Mouse (Mus musculus): Measurements from ENCODE around the gene G3bp2. TPM values are rescaled to one million over a fixed set of nuclear protein-coding genes. Genes with fewer than 3 reads are reported as not detected.

Gene G3bp2
- polyA plus RNA-seq, 1 experiment from 2014 or later: 192 TPM

- no peak for ATAC-seq (replicated peaks; ENCODE audit: low FRiP score, low TSS enrichment, low read depth)
- DNase-seq (ENCODE audit: low spot score): no peak
- no peak overlapping the region for H3K9ac ChIP-seq (ENCODE audit: low read length)
- H3K9me3 ChIP-seq (ENCODE audit: control insufficient read depth, low read length): no peaks in the 10 kb centered on the region
- H3K27ac ChIP-seq (ENCODE audit: low read depth): no peak overlapping the region
- 96% methylated on average over 3 of the region's 3 CpGs for WGBS
- no peaks in the 10 kb centered on the region for H3K27me3 ChIP-seq (replicated peaks; ENCODE audit: control insufficient read depth, insufficient read depth, low read length)
- peaks cover 6% of the 10 kb centered on the region; the same call in 1 of the 2 replicates for H3K4me1 ChIP-seq (replicated peaks; ENCODE audit: control insufficient read depth, insufficient read depth, low read length)
- no peak overlapping the region for H3K4me2 ChIP-seq (ENCODE audit: low read length)
- no peaks in the 10 kb centered on the region for H3K36me3 ChIP-seq (ENCODE audit: control insufficient read depth, insufficient read depth, low read length)
- H3K4me3 ChIP-seq (ENCODE audit: low read depth, low read length): no peak overlapping the region
Observed at GRCm38 (mm10) chr5:92125446-92125845, 41.9 kb upstream of the G3bp2 start.

- 77% methylated on average over 4 of the region's 4 CpGs for WGBS
- Histone ChIP-seq H3K9ac (ENCODE audit: low read length) (no peak overlapping the region), H3K27me3 (replicated peaks; ENCODE audit: control insufficient read depth, insufficient read depth, low read length) (no peaks in the 10 kb centered on the region), H3K4me3 (ENCODE audit: low read depth, low read length) (no peak overlapping the region), H3K36me3 (ENCODE audit: control insufficient read depth, insufficient read depth, low read length) (no peaks in the 10 kb centered on the region), H3K9me3 (ENCODE audit: control insufficient read depth, low read length) (no peaks in the 10 kb centered on the region), H3K4me1 (replicated peaks; ENCODE audit: control insufficient read depth, insufficient read depth, low read length) (no peaks in the 10 kb centered on the region), H3K27ac (ENCODE audit: low read depth) (no peak overlapping the region), H3K4me2 (ENCODE audit: low read length) (no peak overlapping the region)
- ATAC-seq (replicated peaks; ENCODE audit: low FRiP score, low TSS enrichment, low read depth): no peak
- DNase-seq (ENCODE audit: low spot score): no peak
Observed at GRCm38 (mm10) chr5:92121636-92122035, 38.1 kb upstream of the G3bp2 start.

GRCm38 (mm10) chr5:92117823-92118403, 34.4 kb upstream of the G3bp2 start:
- DNase-seq (ENCODE audit: low spot score) (peak; percentile 75), ATAC-seq (replicated peaks; ENCODE audit: low FRiP score, low TSS enrichment, low read depth) (peak; percentile 74)
- Histone ChIP-seq H3K27me3 (replicated peaks; ENCODE audit: control insufficient read depth, insufficient read depth, low read length) (no peaks in the 10 kb centered on the region), H3K36me3 (ENCODE audit: control insufficient read depth, insufficient read depth, low read length) (no peaks in the 10 kb centered on the region), H3K4me2 (ENCODE audit: low read length) (no peak overlapping the region), H3K4me3 (ENCODE audit: low read depth, low read length) (no peak overlapping the region), H3K9me3 (ENCODE audit: control insufficient read depth, low read length) (no peaks in the 10 kb centered on the region), H3K4me1 (replicated peaks; ENCODE audit: control insufficient read depth, insufficient read depth, low read length) (no peaks in the 10 kb centered on the region), H3K9ac (ENCODE audit: low read length) (no peak overlapping the region), H3K27ac (ENCODE audit: low read depth) (no peak overlapping the region)
- WGBS: 51% methylated on average over 12 of the region's 12 CpGs

- no peaks in the 10 kb centered on the region for H3K36me3 ChIP-seq (ENCODE audit: control insufficient read depth, insufficient read depth, low read length)
- ATAC-seq (replicated peaks; ENCODE audit: low FRiP score, low TSS enrichment, low read depth) (no peak), DNase-seq (ENCODE audit: low spot score) (no peak)
- no peak overlapping the region for H3K27ac ChIP-seq (ENCODE audit: low read depth)
- no peaks in the 10 kb centered on the region for H3K9me3 ChIP-seq (ENCODE audit: control insufficient read depth, low read length)
- peaks cover 4% of the 10 kb centered on the region; the same call in 1 of the 2 replicates for H3K4me1 ChIP-seq (replicated peaks; ENCODE audit: control insufficient read depth, insufficient read depth, low read length)
- H3K27me3 ChIP-seq (replicated peaks; ENCODE audit: control insufficient read depth, insufficient read depth, low read length): no peaks in the 10 kb centered on the region
- WGBS: 89% methylated on average over 2 of the region's 2 CpGs
- no peak overlapping the region for H3K9ac ChIP-seq (ENCODE audit: low read length)
- H3K4me3 ChIP-seq (ENCODE audit: low read depth, low read length): no peak overlapping the region
- H3K4me2 ChIP-seq (ENCODE audit: low read length): no peak overlapping the region
Observed at GRCm38 (mm10) chr5:92114939-92115338, 31.4 kb upstream of the G3bp2 start.

GRCm38 (mm10) chr5:92114223-92114622, 30.7 kb upstream of the G3bp2 start:
- Histone ChIP-seq H3K4me3 (ENCODE audit: low read depth, low read length) (no peak overlapping the region), H3K36me3 (ENCODE audit: control insufficient read depth, insufficient read depth, low read length) (no peaks in the 10 kb centered on the region), H3K27ac (ENCODE audit: low read depth) (no peak overlapping the region), H3K4me1 (replicated peaks; ENCODE audit: control insufficient read depth, insufficient read depth, low read length) (peaks cover 4% of the 10 kb centered on the region; the same call in 1 of the 2 replicates), H3K4me2 (ENCODE audit: low read length) (no peak overlapping the region), H3K9ac (ENCODE audit: low read length) (no peak overlapping the region), H3K27me3 (replicated peaks; ENCODE audit: control insufficient read depth, insufficient read depth, low read length) (no peaks in the 10 kb centered on the region), H3K9me3 (ENCODE audit: control insufficient read depth, low read length) (no peaks in the 10 kb centered on the region)
- WGBS: 92% methylated on average over 6 of the region's 6 CpGs
- ATAC-seq (replicated peaks; ENCODE audit: low FRiP score, low TSS enrichment, low read depth): no peak
- no peak for DNase-seq (ENCODE audit: low spot score)

GRCm38 (mm10) chr5:92113484-92113883, 30.0 kb upstream of the G3bp2 start:
- Histone ChIP-seq H3K4me3 (ENCODE audit: low read depth, low read length) (no peak overlapping the region), H3K4me1 (replicated peaks; ENCODE audit: control insufficient read depth, insufficient read depth, low read length) (peaks cover 4% of the 10 kb centered on the region; the same call in 1 of the 2 replicates), H3K4me2 (ENCODE audit: low read length) (no peak overlapping the region), H3K36me3 (ENCODE audit: control insufficient read depth, insufficient read depth, low read length) (no peaks in the 10 kb centered on the region), H3K9me3 (ENCODE audit: control insufficient read depth, low read length) (no peaks in the 10 kb centered on the region), H3K9ac (ENCODE audit: low read length) (no peak overlapping the region), H3K27me3 (replicated peaks; ENCODE audit: control insufficient read depth, insufficient read depth, low read length) (no peaks in the 10 kb centered on the region), H3K27ac (ENCODE audit: low read depth) (no peak overlapping the region)
- WGBS: 88% methylated on average over 7 of the region's 7 CpGs
- ATAC-seq (replicated peaks; ENCODE audit: low FRiP score, low TSS enrichment, low read depth): no peak
- DNase-seq (ENCODE audit: low spot score): no peak

GRCm38 (mm10) chr5:92112585-92112984, 29.1 kb upstream of the G3bp2 start:
- 8% methylated on average over 10 of the region's 10 CpGs for WGBS
- Histone ChIP-seq H3K9ac (ENCODE audit: low read length) (0 out of 2 replicates have a peak overlapping the region, but pooled peaks have one; percentile 34), H3K4me2 (ENCODE audit: low read length) (peak overlapping the region; percentile 43), H3K27ac (ENCODE audit: low read depth) (no peak overlapping the region), H3K4me3 (ENCODE audit: low read depth, low read length) (peak overlapping the region; percentile 17; the same call in 1 of the 2 replicates), H3K36me3 (ENCODE audit: control insufficient read depth, insufficient read depth, low read length) (no peaks in the 10 kb centered on the region), H3K9me3 (ENCODE audit: control insufficient read depth, low read length) (no peaks in the 10 kb centered on the region), H3K4me1 (replicated peaks; ENCODE audit: control insufficient read depth, insufficient read depth, low read length) (peaks cover 4% of the 10 kb centered on the region; the same call in 1 of the 2 replicates), H3K27me3 (replicated peaks; ENCODE audit: control insufficient read depth, insufficient read depth, low read length) (no peaks in the 10 kb centered on the region)
- ATAC-seq (replicated peaks; ENCODE audit: low FRiP score, low TSS enrichment, low read depth): no peak
- DNase-seq (ENCODE audit: low spot score): peak; percentile 54

- Histone ChIP-seq H3K36me3 (ENCODE audit: control insufficient read depth, insufficient read depth, low read length) (no peaks in the 10 kb centered on the region), H3K4me1 (replicated peaks; ENCODE audit: control insufficient read depth, insufficient read depth, low read length) (peaks cover 4% of the 10 kb centered on the region; the same call in 1 of the 2 replicates), H3K27me3 (replicated peaks; ENCODE audit: control insufficient read depth, insufficient read depth, low read length) (no peaks in the 10 kb centered on the region), H3K27ac (ENCODE audit: low read depth) (no peak overlapping the region), H3K9me3 (ENCODE audit: control insufficient read depth, low read length) (no peaks in the 10 kb centered on the region), H3K9ac (ENCODE audit: low read length) (0 out of 2 replicates have a peak overlapping the region, but pooled peaks have one; percentile 34), H3K4me2 (ENCODE audit: low read length) (peak overlapping the region; percentile 43), H3K4me3 (ENCODE audit: low read depth, low read length) (peak overlapping the region; percentile 17; the same call in 1 of the 2 replicates)
- ATAC-seq (replicated peaks; ENCODE audit: low FRiP score, low TSS enrichment, low read depth) (no peak), DNase-seq (ENCODE audit: low spot score) (no peak)
- 18% methylated on average over 6 of the region's 6 CpGs for WGBS
Observed at GRCm38 (mm10) chr5:92112175-92112574, 28.7 kb upstream of the G3bp2 start.

GRCm38 (mm10) chr5:92110818-92111355, 27.4 kb upstream of the G3bp2 start:
- Histone ChIP-seq H3K9me3 (ENCODE audit: control insufficient read depth, low read length) (no peaks in the 10 kb centered on the region), H3K4me1 (replicated peaks; ENCODE audit: control insufficient read depth, insufficient read depth, low read length) (peaks cover 9% of the 10 kb centered on the region; the same call in 1 of the 2 replicates), H3K4me2 (ENCODE audit: low read length) (no peak overlapping the region), H3K27ac (ENCODE audit: low read depth) (no peak overlapping the region), H3K9ac (ENCODE audit: low read length) (no peak overlapping the region), H3K4me3 (ENCODE audit: low read depth, low read length) (no peak overlapping the region), H3K27me3 (replicated peaks; ENCODE audit: control insufficient read depth, insufficient read depth, low read length) (no peaks in the 10 kb centered on the region), H3K36me3 (ENCODE audit: control insufficient read depth, insufficient read depth, low read length) (no peaks in the 10 kb centered on the region)
- ATAC-seq (replicated peaks; ENCODE audit: low FRiP score, low TSS enrichment, low read depth) (no peak), DNase-seq (ENCODE audit: low spot score) (no peak)
- WGBS: 88% methylated on average over 5 of the region's 5 CpGs

Measured in intestine, embryonic 14.5 days (tissue).